Mouse (Mus musculus) cerebellum, adult 2 months (tissue): Measurements from ENCODE around the gene Pebp1.

Experiments
- CTCF ChIP-seq: fragments of 200-500 bp; IDR thresholded peaks from 2 replicates; pipeline ENCODE4 v1.5.1; 2011; ENCODE audit warnings: low read depth, mild to moderate bottlenecking, control low read depth, low read length, moderate library complexity, borderline replicate concordance; ENCODE audit not compliant: insufficient read depth
- POLR2A ChIP-seq: fragments of 200-500 bp; IDR thresholded peaks from 2 replicates; pipeline ENCODE4 v1.6.1; 2011; ENCODE audit warnings: low read length, control low read depth, borderline replicate concordance; ENCODE audit not compliant: insufficient read depth

DNA sequence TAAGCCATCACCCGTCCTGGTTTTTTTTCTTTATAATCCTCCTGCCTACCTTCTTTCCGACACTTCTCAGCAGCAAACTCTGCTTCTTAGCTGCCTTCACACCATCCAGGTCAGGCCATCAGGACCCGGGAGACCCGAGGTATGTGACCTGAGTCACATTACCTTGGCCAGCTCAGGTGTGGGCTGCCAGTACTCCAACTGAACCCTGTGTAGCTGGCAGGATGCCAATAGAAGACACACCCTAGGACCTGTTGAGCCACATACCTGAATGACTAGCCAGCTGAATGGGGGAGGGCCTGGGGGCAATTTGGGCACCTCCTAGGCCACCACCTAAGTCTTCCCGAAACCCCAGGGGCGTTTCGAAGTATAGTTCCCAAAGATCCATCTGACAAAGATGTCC, 43.0 kb upstream of the Pebp1 start:
- TF ChIP-seq CTCF = no peak
- no peak for TF ChIP-seq POLR2A
